Mouse (Mus musculus) yolk sac, embryonic 10.5 days (tissue): Measurements from ENCODE around the gene Galnt2.

Source experiments
- DNase-seq: peaks from one replicate; pipeline ENCODE4 v3.0.0-alpha.2; 2017; ENCODE audit warnings: low spot score

The Galnt2 gene

DNA sequence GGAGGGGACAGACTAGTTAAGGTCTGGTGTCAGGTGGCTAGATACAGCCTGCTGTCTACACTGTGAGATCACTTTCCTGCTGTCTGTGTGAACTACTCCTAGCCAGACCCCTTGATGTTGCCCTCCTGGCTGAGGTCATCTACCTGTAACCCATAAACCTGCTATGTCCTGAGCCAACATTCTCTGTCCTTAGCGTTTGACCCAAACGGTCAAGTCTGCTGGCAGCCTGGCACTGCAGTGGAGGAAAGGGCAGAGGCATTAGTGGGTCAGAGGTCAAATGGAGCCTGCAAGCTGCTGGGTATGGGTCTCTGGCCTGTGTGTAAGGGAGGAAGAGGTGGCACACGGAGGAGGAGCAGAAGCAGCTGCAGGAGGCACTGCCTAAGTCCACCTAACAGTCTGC lies 41.6 kb downstream of the Galnt2 start:
- no peak for DNase-seq

DNA sequence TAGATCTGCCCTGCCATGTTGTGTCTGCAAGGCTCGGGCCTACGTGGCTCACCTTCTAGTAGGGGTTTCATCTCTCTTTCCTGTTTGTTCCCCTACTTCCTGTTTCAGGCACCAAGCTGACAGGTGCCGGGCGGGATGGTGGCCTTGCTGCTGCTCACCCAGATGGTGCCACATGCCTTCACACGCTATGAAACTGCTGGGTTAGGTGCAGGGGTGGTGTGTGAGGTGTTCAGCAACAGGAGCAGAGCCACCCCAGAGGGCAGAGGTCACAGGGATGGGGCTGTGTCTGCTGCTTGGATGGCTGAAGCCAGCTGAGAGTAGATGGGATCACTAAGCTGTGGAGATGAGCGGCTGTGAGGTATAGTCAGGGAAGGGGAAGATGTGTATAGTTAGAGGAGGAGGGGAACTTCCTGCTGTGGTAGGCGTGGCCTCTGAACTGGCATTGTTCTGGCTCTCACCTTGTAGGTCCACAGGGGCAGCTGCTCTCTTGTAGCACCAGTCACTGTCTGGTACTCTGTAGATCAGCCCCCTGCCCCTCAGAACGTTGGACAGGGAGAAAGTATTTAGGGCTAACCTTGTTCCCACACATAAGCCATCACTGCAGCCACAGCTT lies 42.5 kb downstream of the Galnt2 start:
- DNase-seq: no peak

DNA sequence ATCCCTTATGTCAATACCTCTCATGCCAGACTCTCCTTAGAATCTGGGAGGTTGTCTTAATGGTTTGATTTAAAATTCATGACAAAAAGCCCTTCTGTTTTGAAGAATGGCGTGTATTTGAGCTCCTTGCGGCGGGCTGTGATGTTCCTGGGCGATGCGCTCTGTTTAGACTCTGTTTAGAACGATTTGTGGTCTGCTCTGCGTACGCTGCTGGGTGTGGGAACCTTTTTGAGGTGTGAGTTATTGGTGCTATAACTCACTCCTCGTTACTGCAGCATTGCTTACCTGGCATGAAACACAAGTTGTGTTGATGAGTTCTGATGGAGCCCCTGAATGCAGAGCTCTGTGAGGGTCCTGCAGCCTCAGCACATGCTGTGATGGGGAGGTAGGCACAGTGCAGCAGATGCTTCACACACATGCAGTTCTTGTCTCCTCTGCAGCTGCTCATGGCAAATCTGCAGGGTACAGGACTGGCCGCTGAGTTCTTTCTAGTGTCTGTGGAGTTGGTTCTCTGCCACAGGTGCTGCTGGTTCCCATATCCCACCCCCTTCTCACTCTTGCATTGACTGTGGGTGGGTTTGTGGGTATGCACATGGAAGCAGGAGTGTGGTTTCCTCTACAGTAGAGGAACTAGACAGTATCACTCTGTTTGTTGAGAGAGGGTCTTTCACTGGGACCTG lies 43.4 kb downstream of the Galnt2 start:
- no peak for DNase-seq

DNA sequence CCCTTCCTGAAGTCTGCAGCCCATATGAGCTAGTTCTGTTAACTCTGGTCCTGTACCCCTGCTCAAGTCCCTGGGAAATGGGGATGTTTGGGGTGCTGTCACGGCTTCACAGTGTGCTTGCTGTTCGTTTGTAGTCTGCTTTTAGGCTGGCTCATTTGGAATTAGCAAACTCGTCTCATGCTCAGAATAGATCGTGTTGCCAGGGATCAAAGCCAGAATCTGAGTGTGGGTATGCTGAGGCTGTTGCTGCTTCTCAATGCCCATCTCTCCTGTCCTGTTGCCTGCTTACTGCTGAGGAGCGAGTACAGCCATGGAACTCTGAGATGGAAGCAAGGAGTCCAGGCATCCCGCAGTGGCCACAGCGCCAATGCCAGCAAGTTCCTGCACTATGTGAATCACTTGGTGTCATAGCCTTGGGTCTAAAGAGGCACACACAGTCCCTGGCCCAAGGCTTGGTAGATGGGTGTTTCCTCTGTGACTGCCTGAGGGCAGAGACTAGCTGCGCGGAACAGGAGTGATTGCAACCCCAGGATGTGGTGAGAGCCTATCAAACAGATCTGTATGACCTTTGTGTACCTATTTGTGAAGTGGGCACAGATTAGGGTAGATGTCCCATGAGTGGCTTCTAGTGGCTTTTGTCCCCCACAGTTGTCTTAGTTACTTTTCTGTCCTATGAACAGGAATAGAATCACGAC lies 44.3 kb downstream of the Galnt2 start:
- DNase-seq: no peak

DNA sequence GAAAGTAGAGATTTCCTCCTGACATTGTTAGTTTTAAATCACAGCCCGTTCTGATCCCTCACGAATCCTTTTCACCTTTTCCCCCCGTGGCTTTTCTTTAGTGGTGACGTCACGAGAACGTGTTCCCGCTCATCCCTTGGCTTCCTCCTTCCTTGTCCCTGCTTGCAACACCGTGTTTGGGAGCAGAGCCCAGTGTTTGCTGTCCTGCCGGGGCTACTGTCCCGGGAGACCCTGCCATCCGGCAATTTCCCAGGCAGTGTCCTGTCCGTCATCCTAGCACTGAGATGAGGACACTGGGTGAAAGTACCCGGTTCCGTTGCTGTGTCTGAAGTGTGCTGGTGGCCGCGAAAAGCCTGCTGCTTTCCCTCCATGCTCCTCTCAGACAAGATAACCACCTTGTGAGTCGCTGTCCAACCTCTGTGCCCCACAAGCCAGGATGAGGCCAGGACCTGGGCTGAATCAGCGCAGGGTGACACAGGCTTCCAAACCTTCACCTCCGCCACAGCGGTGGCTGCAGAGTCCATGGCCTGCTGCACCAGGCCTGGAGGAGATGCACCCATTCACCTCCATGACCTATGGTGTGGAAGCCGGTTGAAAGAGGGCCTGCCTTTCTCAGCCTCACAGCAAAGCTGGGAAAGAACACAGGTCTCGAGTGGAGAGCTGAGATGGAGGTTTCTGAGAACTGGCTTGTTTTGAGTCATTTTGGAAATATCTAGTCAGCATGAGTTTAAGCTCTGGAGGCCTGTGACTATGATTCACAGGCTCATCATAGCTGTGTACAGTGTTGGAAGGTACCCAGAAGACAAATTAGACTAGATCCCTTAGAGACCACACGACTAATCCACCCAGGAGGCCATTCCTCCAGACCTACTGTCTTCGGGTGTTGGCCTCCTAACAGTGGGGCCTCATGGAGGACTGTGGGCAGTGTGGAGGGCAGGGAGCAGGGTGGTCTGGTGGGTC lies 47.0 kb downstream of the Galnt2 start:
- DNase-seq: no peak

DNA sequence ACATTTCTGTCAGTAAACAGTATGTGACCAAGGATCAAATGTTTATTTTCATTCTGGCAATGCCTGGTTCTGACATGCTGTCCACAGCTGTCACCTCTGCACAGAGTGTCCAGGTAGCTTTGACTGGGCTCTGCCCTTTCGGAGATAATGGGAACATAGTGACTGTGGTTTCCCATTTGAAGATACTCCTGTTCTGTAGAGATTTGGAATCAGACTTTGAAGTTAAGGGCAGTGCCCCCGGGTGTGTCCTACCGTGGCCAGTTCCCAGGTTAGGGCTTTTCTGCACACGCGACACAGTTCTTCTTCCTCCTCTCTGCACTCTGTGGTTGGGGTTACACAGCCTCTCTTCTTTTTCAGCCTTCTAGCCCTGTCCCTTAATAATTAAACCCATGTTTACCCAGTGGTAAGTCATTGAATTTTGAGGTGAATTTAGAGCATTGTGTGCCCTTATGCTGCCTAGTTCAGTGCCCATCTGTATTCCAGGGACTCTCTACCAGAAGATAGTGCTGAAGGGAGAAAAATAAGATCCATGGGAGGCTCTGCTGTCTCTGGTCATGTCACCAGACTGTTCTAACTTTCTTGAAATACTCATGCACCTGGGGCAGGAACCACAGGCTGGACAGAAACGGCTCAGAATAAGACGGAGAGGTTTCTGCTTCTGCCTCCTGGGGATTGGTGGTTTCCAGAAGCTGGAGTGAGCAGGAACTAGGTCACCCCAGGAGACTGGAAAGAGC lies 47.9 kb downstream of the Galnt2 start:
- DNase-seq: no peak

DNA sequence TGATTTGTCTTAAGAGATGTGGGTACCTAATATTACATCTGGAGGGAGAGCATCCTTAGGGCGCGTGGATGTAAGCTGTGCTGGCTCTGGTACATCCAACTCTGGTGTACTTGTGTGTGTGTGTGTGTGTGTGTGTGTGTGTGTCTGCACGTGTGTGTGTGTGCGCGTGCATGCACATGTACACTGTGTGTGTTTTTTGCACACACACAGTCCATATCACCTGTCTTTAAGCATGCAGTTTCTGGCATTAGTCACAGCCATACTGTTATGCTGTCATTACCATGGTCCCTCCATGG lies 48.4 kb downstream of the Galnt2 start:
- no peak for DNase-seq

DNA sequence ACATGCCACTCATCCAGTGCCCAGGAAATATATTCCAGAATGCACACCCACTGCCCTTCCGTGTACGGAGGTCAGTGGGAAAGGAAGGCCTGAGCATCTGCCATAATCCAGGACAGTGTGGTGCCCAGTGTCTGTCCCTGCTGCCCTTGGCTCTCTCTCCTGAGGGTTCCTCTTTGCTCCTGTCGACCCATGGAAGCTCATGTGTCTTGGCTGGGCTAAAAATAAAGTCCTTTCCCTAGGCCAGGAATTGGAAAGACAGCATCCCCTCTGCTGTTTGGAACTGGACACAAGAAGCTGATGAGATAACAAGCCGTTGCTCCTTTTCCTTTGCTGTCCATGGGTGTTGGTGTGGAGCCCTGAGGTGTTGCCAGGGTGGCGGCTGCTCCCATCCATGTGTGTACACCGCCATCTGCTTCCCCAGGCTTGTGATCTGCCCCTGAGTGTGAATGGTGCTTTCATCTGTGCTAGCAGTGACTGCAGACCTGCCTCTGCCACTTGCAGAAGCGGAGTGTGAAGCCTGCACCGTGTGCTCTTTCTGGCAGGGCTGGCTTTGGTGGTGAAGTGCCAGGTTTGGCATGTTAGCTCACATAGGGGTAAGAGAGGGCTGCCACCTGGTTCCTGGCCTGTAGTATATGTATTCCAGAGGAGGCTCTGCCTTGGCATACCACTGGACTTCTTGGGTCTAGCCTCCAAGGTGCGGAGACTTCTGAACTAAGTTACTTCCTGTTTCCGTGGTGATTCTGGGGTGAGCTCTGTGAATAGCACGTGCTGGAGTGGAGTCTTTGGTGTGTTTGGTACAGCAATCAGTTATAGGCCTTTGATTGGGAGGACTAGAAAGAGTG lies 50.7 kb downstream of the Galnt2 start:
- DNase-seq: no peak

DNA sequence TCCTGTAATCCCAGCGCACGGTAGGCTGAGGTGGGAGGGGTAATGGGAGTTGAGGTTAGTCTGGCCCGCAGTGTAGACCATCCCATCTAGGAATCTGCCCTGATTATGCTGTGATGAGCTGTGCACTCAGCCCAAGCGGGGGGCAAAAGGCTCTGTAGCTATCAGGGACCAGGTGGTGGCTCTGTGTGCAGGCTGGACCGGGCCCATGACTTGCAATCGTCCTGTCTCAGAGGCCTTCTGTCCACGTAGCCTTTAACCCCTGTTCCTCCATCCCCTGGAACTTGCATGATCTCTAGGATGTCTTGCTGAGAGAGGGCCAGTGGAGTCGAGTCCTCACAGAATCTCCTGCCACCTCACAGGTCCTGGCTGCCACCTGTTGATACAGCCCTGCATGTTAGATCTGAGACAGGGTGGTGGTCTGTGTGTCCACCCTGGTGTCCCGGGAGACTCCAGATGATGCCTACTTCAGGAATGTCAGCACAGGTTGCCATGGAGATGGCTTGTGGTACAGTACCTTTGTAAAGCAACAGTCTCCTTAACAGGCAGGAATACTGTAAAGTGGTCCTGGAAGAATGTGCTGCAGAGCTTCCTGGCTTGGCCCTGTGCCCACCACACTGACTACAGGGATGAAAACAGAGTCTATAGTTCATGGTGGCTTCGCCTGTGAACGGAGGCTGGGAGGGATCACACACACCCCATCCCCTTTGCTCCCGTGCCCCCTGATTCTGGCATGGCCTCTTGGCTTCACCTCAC lies 51.9 kb downstream of the Galnt2 start:
- no peak for DNase-seq

DNA sequence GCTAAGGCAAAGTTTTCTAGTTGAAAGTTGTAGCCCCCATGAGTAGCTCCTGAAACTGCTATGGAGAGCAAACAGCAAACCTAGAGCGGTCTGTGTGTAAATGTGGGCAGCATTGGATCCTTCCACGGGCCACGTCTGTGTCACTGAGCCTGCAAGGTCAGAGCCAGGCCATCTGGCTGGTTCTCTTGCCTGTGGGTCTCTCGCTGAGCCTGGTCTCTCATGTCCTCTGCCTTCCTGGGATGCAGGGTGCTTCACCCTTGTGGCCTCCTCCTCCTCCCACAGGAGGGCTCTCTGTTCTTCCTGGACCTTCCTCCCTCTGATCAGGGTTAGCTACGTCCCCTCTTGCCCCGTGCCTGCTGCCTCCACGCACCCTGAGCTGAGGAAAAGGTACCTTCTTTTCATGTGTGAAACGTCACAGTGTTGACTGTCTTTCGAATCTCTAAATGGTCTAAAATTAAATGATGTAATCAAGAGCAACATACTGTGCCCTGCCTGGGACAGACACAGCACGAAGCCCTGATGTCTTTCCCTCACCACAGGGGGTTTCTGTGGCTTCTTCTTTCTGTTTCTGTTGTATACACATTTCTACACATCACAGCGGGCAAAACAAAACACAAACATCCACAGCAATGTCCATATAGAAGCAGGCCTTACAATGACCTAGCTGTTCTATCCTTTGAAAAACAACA lies 52.6 kb downstream of the Galnt2 start:
- DNase-seq: no peak

DNA sequence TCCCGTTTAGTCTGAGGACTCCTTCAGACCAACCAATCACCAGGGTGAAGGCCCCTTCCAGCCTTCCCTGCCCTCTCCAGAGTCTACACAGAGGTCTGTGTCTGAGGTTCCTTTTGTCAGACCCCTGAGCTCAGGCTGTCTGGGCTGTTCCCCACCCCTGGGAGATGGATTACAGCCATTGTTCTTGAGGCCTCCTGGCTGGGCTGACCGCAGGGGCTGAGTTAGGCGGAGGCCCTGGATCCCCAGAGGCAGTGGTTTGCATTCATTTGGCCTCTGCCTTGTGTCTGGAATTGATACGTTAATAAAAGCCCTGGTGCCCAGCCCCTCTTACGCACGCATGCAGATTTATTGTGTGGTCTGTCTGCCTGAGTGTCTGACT lies 53.1 kb downstream of the Galnt2 start:
- no peak for DNase-seq

DNA sequence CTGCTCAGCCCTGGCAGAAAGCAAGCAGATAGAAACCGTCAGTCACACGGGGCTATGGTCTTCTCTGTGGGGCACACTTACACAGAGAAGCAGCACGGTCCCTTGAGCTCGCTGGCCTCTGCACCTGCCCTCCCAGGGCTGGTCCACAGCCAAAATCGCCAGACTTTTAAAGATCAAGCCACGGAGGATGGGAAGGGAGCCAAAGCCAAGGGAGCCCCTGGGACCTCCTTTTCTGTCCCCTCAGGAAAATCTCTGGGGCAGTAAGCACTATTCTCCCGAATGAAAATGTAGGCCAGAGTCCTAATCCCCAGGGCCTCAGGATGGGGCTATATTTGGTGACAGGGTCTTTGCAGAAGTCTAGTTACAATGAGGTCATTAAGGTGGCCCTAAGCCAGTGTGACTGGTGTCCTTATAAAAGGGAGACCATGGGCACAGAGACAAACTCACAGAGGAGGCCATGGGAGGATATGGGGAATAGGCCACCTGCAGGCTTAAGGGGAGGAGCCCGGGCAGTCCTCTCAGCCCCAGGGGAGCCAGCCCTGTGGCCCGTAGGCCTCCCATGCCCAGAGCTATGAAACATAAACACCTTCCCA lies 53.9 kb downstream of the Galnt2 start:
- no peak for DNase-seq

DNA sequence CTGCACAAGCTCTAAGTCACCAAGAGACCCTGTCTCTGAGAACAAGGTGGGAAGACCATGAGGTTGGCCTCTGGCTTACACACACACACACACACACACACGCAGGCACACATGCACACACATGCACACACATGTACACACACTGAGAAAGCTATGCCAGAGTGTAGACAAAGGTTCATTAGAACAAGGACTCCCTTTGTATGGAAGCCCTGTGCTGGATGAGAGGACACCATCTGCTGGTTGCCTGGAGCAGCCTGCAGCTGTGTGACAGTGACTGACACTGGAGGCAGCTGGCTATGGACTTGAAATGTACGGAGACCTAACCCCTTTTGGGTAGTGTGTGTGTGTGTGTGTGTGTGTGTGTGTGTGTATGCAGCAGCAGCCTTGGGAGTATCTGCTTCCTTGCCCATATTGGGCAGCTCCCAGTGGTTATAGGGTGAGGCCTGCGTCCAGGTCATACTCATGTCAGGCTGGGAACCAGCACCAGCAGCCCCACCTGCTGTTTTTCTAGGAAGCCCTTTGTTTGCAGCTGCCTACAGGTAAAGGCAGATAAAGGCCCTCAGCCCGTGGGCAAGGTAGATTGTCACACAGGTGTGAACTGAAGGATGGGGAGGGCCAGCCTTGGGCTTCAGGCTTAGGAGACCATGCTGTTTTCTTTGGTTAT lies 55.4 kb downstream of the Galnt2 start:
- no peak for DNase-seq

DNA sequence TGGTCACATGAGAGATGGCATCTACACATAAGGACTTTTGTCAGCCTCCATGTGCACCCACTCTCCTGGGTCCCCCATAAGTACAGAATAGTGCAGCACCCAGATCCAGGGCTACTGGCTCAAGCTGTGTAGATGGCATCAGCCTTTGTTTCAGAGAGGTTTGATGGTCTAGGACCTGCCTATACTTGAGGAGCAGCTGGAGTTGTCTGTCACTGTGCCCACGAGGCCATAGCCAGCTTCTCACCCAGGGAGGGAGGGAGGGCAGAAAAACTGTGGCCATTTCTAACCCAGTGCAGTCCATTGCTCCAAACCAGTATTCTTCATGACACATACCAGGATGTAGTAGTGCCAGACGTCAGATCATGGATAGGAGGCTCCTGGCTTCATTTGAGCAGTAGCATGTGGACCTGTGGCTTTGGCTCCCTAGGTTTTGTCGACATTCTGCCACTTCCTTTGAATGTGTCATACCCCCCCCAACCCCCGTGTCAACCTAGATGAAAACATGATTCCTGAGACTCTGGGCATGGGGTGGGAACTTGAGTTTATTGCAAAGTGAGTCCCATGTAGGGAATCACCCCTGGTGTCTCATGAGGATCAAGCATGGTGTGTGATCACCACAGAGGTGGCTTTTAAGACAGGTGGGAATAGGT lies 57.1 kb downstream of the Galnt2 start:
- DNase-seq: no peak

DNA sequence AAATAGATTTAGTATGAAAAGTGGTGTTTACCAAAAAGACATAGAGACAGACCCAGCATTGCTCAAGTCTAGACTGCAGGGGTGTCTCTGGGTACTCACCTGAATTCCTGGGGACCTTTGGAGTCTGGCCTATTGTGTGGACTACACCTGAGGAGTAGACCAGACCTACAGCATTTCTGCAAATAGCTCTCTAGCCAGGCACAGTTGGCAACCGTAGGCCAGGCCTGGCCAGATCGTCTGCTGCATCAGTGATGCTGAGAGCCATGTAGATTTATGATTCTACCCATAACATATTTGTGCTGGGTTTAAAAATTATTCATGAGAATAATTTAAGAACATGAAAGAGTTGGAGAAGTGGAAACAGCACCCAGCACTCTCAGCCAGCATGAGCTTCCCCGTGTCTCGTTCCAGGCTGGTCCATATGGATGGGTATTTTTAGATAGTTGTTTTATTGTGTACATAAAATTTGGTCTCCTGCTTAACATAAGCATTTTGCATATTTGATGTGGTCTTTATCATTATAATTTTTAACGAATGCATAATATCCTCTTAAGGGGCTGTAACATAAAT lies 58.4 kb downstream of the Galnt2 start:
- DNase-seq: no peak

DNA sequence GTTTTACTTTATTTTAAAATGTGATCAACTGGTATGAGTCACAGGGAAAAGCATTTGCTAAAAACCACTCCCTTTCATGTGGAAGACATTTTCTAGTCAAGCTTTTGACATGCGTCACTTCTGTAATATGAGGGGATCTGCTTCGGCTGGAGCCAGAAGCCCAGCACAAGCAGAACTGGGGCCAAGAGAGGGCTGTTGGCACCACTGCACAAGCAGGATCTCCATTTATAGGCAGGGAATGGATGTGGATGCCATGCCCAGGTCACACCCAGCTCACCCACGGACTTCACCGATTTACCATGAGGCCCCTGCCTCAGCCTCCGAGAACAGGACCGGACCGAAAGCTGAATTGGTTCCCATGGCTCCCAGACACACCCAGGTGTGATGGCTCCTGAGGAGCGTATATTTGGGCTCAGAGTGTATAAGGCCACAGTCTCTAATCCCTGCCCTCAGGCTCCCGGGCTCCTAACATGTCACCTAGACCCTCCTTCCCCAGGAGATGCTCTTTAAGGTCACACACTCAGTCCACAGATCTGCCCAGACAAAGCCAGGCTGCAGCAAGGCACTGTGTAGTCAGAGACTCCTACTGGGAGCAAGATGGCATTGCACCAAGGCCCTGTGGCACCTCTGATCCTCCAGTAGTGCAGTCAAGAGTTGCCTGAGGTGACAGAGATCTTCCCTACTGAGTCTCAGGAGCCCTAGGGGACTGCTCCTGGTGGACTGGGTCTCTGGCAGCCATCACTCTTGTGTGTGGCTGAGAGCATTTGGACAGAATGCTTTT lies 59.9 kb downstream of the Galnt2 start:
- DNase-seq: no peak

DNA sequence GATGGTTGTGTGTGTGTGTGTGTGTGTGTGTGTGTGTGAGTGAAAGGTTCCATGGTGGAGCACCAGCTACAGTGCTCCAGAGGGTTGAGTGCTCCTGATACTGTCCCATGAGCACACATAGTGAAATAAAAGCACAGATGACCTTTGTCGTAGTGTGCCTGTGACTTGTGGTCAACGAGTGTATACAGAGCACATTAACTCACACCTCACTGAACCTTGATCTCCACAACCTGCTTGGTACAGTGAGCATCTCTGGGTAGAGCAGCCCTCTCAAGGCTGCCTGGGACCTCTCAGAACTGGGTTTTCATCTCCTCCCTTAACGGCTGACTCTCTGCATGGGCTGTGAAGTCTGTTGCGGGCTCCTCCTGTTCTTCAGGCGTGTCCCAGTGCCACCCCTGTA lies 60.5 kb downstream of the Galnt2 start:
- DNase-seq: no peak
